Mouse (Mus musculus): ENCODE measurements around the gene Usp54. TPM values are rescaled to one million over a fixed set of nuclear protein-coding genes. Genes with fewer than 3 reads are reported as not detected.
"Not testable (repeated sequence)": the region's sequence is repeated elsewhere in the genome, so short reads cannot be mapped to it uniquely, and the experiment has no call there.

The Usp54 gene
- polyA plus RNA-seq, 1 experiment: 0.05 TPM

DNA sequence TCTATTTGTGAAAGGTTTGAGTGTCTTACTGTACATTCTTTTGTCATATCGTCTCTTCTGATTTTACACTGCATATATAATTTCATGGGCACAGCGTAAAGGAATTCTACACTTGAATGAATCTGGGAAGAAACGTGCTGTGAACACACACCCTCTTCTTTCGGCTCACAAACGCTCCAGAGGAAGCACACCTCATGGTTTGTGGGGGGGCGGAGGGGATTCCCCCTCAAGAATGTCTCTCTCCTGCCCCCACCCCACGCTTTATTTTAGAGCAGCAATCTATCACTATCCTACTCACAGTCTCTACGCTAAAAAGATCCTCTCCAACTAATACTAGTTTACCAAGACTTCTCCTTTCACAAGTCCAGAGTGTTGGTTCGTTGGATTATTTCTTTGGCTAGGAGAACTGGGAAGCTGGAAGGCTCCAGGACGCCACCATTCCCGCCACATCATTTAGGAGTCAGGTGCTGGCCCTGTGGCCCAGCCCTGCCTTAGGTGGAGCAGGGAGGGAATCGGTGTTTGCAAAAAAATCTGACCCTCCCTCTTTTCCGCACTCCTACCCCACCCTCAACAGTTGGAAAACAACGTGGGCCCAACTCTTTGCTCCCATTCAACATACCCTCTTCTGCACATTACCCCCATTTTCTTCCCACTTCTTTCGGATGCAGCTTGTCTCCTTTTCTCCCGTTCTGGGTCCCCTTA is 794 bp downstream of the Usp54 start:
- peak overlapping the region; percentile 87 for H3K4me3 ChIP-seq (replicated peaks)
- H3K36me3 ChIP-seq (ENCODE audit: control insufficient read depth): no peaks in the 10 kb centered on the region
- no peak for TF ChIP-seq TAL1 (IDR thresholded peaks at IDR 0.05; ENCODE audit: low read length)
- no peak for TF ChIP-seq GATA1 (IDR thresholded peaks at IDR 0.05; ENCODE audit: low read length)
- H3K27me3 ChIP-seq (ENCODE audit: control insufficient read depth): no peaks in the 10 kb centered on the region
- peaks cover 32% of the 10 kb centered on the region for H3K4me1 ChIP-seq (ENCODE audit: control insufficient read depth)
- no peaks in the 10 kb centered on the region for H3K9me3 ChIP-seq (ENCODE audit: control insufficient read depth, low read length)

DNA sequence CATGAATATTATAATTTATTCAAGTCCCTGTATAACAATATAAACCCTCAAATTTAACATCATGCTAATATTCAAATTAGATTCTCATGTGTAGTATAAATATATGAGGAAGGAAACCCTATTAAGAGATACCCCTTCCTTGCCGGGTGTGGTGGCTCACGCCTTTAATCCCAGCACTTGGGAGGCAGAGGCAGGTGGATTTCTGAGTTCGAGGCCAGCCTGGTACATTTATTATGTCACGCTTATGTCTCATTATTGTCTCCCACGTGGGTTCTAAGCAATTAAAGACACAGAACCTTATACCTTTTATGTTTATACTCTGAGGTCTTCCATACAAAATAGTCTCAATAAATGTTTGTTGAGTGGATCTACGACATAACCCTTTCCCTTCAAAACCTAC is 2.2 kb downstream of the Usp54 start:
- H3K36me3 ChIP-seq (ENCODE audit: control insufficient read depth): no peaks in the 10 kb centered on the region
- H3K9me3 ChIP-seq (ENCODE audit: control insufficient read depth, low read length): no peaks in the 10 kb centered on the region
- H3K4me3 ChIP-seq (replicated peaks): no peak overlapping the region
- TF ChIP-seq GATA1 (IDR thresholded peaks at IDR 0.05; ENCODE audit: low read length) (no peak), TAL1 (IDR thresholded peaks at IDR 0.05; ENCODE audit: low read length) (no peak)
- peaks cover 32% of the 10 kb centered on the region for H3K4me1 ChIP-seq (ENCODE audit: control insufficient read depth)
- no peaks in the 10 kb centered on the region for H3K27me3 ChIP-seq (ENCODE audit: control insufficient read depth)

DNA sequence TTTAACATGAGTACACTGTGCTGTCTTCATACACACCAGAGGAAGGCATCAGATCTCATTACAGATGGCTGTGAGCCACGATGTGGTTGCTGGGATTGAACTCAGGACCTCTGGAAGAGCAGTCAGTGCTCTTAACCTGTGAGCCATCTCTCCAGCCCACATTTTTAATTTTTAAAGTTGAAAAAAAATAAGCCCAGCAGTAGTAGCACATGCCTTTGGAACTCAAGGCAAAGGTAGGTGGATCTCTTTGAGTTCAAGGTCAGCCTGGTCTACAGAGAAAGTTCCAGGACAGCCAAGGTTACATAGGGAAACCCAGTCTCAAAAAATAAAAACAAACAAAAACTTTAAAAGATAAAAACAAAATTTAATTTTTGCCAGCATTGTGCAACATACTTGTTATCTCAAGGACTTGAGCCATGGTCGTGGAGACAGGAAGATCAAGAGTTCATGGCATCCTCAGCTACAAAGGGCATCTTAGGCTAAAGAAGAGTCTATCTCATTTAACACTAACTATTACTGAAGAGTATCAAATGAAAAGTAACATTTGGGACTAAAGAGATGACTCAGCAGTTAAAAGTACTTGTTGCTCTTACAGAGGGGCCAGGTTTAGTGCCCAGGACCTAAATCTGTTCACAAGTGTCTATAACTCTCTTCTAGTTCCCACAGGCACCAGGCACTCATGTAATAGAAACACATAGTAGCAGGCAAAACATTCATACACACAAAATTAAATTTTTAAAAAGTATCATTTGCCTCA is 2.9 kb downstream of the Usp54 start:
- TF ChIP-seq TAL1 (IDR thresholded peaks at IDR 0.05; ENCODE audit: low read length) (no peak), GATA1 (IDR thresholded peaks at IDR 0.05; ENCODE audit: low read length) (no peak)
- Histone ChIP-seq H3K27me3 (ENCODE audit: control insufficient read depth) (no peaks in the 10 kb centered on the region), H3K4me1 (ENCODE audit: control insufficient read depth) (peaks cover 32% of the 10 kb centered on the region), H3K9me3 (ENCODE audit: control insufficient read depth, low read length) (no peaks in the 10 kb centered on the region), H3K4me3 (replicated peaks) (no peak overlapping the region), H3K36me3 (ENCODE audit: control insufficient read depth) (no peaks in the 10 kb centered on the region)

DNA sequence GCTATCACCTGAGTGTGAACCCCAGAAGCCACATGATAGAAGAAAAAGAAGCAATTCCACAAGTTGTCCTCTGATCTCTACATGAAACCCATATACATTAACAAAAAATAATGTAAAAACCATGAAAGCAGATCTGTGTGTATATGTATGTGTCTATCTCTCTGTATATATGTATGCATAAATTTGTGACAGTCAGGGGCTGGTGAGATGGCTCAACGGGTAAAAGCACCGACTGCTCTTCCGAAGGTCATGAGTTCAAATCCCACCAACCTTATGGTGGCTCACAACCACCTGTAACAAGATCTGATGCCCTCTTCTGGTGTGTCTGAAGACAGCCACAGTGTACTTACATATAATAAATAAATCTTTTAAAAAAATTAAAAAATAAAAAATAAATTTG is 3.9 kb downstream of the Usp54 start:
- H3K4me3 ChIP-seq (replicated peaks); H3K36me3 ChIP-seq (ENCODE audit: control insufficient read depth); H3K27me3 ChIP-seq (ENCODE audit: control insufficient read depth); H3K9me3 ChIP-seq (ENCODE audit: control insufficient read depth, low read length): not testable (repeated sequence)
- peaks cover 30% of the 10 kb centered on the region for H3K4me1 ChIP-seq (ENCODE audit: control insufficient read depth)

DNA sequence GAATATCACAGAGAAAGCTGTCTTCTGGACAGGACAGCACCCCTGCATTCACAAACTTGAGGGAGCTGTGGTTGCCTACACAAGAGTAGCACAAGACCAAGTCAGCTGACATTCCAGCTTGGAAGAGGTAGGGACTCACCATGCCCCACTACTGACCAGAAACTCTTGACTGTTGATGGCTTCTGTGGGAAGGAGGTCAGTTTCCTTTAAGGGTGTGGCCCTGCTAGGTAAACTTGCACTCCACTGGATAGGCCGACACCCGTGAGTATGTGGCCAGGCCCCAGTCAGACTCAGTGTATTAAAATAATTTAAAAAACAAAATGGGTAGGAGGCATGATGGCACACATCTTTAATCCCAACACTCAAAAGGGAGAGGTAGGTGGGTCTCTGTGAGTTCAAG is 5.3 kb downstream of the Usp54 start:
- no peaks in the 10 kb centered on the region for H3K9me3 ChIP-seq (ENCODE audit: control insufficient read depth, low read length)
- no peak overlapping the region for H3K4me3 ChIP-seq (replicated peaks)
- H3K4me1 ChIP-seq (ENCODE audit: control insufficient read depth): peaks cover 23% of the 10 kb centered on the region
- H3K27me3 ChIP-seq (ENCODE audit: control insufficient read depth): no peaks in the 10 kb centered on the region
- H3K36me3 ChIP-seq (ENCODE audit: control insufficient read depth): no peaks in the 10 kb centered on the region
- TF ChIP-seq GATA1 (IDR thresholded peaks at IDR 0.05; ENCODE audit: low read length) (no peak), TAL1 (IDR thresholded peaks at IDR 0.05; ENCODE audit: low read length) (no peak)

DNA sequence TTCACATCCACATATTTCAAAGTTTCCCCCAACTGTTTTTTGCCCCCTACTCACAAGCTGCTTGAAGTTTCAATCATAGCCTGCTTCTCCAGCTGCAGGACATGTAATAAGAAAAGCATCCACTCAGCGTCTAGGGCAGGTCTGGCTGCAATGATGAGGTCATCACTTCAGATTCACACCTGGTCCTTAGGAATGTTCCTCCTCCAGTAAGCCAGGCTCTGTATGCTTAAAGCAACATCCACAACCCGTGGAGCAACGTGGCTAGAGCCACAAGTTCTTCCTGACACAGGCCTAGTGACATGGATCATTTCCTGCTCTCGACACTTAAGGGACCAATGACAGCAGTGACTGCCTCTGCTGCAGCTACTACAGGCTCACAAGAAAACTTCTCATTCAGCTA is 9.6 kb downstream of the Usp54 start:
- no peaks in the 10 kb centered on the region for H3K27me3 ChIP-seq (ENCODE audit: control insufficient read depth)
- H3K4me1 ChIP-seq (ENCODE audit: control insufficient read depth): peaks cover 8% of the 10 kb centered on the region
- TF ChIP-seq GATA1 (IDR thresholded peaks at IDR 0.05; ENCODE audit: low read length) (no peak), TAL1 (IDR thresholded peaks at IDR 0.05; ENCODE audit: low read length) (no peak)
- no peak overlapping the region for H3K4me3 ChIP-seq (replicated peaks)
- no peaks in the 10 kb centered on the region for H3K36me3 ChIP-seq (ENCODE audit: control insufficient read depth)
- H3K9me3 ChIP-seq (ENCODE audit: control insufficient read depth, low read length): no peaks in the 10 kb centered on the region

DNA sequence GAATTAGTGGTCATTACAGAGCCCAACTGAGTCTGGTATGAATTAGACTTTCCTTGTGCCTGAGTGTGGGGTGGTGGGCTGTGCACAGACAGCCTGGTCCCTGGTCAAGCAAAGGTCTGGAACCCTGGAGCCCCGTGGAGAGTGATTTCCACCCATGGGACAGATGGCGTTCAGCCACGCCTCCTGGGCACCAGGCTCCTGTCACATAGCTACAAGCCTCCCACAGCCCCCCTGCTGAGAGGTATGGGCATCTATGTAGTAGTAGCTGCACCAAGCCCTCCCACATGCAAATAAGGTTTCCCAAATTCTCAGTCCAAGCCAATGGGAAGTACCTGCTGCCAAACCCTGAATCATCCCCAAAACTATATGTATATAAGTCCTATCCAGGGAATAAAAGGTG is 13.9 kb downstream of the Usp54 start:
- no peaks in the 10 kb centered on the region for H3K9me3 ChIP-seq (ENCODE audit: control insufficient read depth, low read length)
- TF ChIP-seq GATA1 (IDR thresholded peaks at IDR 0.05; ENCODE audit: low read length): no peak
- no peak for TF ChIP-seq TAL1 (IDR thresholded peaks at IDR 0.05; ENCODE audit: low read length)
- H3K36me3 ChIP-seq (ENCODE audit: control insufficient read depth): no peaks in the 10 kb centered on the region
- peaks cover 9% of the 10 kb centered on the region for H3K4me1 ChIP-seq (ENCODE audit: control insufficient read depth)
- no peaks in the 10 kb centered on the region for H3K27me3 ChIP-seq (ENCODE audit: control insufficient read depth)
- H3K4me3 ChIP-seq (replicated peaks): no peak overlapping the region

DNA sequence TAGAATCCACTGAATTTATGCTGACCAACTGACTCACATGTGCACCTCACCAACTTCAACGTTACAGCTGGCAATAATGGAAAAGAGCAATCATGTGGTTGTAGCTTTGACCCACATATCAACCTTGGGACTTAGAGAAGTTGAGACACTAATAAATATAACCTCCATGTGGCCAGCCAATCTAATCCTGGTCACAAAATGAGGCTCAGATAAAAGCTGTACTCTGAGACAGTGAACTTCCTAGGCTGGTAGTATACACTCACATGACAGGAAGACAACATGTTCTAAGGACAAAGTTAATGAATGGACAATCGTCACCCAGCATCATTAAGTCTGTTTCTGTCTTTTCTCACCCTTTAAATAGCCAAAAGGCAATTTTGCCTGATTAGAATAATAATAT is 14.4 kb downstream of the Usp54 start:
- Histone ChIP-seq H3K27me3 (ENCODE audit: control insufficient read depth) (no peaks in the 10 kb centered on the region), H3K4me3 (replicated peaks) (no peak overlapping the region), H3K9me3 (ENCODE audit: control insufficient read depth, low read length) (no peaks in the 10 kb centered on the region), H3K4me1 (ENCODE audit: control insufficient read depth) (peaks cover 10% of the 10 kb centered on the region), H3K36me3 (ENCODE audit: control insufficient read depth) (no peaks in the 10 kb centered on the region)
- TF ChIP-seq GATA1 (IDR thresholded peaks at IDR 0.05; ENCODE audit: low read length) (no peak), TAL1 (IDR thresholded peaks at IDR 0.05; ENCODE audit: low read length) (no peak)

DNA sequence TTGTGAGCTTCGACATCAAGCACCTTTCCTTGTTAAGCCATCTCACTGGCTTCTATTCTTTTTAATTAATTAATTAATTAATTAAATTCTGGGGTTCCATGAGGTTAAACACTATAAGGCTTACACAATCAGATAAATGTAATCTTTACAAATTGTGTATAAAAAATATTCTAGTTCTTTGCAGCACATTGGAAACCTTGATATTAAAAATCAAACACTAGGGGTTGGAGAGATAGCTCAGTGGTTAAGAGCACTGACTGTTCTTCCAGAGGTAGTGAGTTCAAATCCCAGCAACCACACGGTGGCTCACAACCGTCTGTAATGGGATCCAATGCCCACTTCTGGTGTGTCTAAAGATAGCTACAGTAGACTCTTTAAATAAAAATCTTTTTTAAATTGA is 18.0 kb downstream of the Usp54 start:
- H3K4me3 ChIP-seq (replicated peaks): no peak overlapping the region
- H3K36me3 ChIP-seq (ENCODE audit: control insufficient read depth): no peaks in the 10 kb centered on the region
- TF ChIP-seq TAL1 (IDR thresholded peaks at IDR 0.05; ENCODE audit: low read length): no peak
- no peak for TF ChIP-seq GATA1 (IDR thresholded peaks at IDR 0.05; ENCODE audit: low read length)
- H3K9me3 ChIP-seq (ENCODE audit: control insufficient read depth, low read length): no peaks in the 10 kb centered on the region
- H3K27me3 ChIP-seq (ENCODE audit: control insufficient read depth): no peaks in the 10 kb centered on the region
- H3K4me1 ChIP-seq (ENCODE audit: control insufficient read depth): peaks cover 21% of the 10 kb centered on the region
